Mouse (Mus musculus): ENCODE measurements around the gene BC024978. TPM values are rescaled to one million over a fixed set of nuclear protein-coding genes. Genes with fewer than 3 reads are reported as not detected.

BC024978 gene
- polyA plus RNA-seq, 1 experiment, result 0.16 TPM

GRCm38 (mm10) chr7:27203730-27204449 is 8.3 kb downstream of the BC024978 start:
- Histone ChIP-seq H3K4me3 (replicated peaks) (no peak overlapping the region), H3K4me1 (ENCODE audit: control insufficient read depth) (no peaks in the 10 kb centered on the region; the same call in 1 of the 2 replicates), H3K36me3 (ENCODE audit: control insufficient read depth) (peaks cover 52% of the 10 kb centered on the region), H3K9me3 (ENCODE audit: control insufficient read depth, low read length) (no peaks in the 10 kb centered on the region), H3K27me3 (ENCODE audit: control insufficient read depth) (no peaks in the 10 kb centered on the region)
- TF ChIP-seq TAL1 (IDR thresholded peaks at IDR 0.05; ENCODE audit: low read length) (no peak), GATA1 (IDR thresholded peaks at IDR 0.05; ENCODE audit: low read length) (no peak)

- H3K4me1 ChIP-seq (ENCODE audit: control insufficient read depth), result no peaks in the 10 kb centered on the region
- H3K36me3 ChIP-seq (ENCODE audit: control insufficient read depth), result peaks cover 66% of the 10 kb centered on the region
- H3K4me3 ChIP-seq (replicated peaks), result no peak overlapping the region
- TF ChIP-seq TAL1 (IDR thresholded peaks at IDR 0.05; ENCODE audit: low read length), result no peak
- TF ChIP-seq GATA1 (IDR thresholded peaks at IDR 0.05; ENCODE audit: low read length), result no peak
- H3K9me3 ChIP-seq (ENCODE audit: control insufficient read depth, low read length), result no peaks in the 10 kb centered on the region
- H3K27me3 ChIP-seq (ENCODE audit: control insufficient read depth), result no peaks in the 10 kb centered on the region
Observed at GRCm38 (mm10) chr7:27212626-27213025, 17.0 kb downstream of the BC024978 start.

- Histone ChIP-seq H3K4me1 (ENCODE audit: control insufficient read depth) (peaks cover 23% of the 10 kb centered on the region), H3K27me3 (ENCODE audit: control insufficient read depth) (no peaks in the 10 kb centered on the region), H3K36me3 (ENCODE audit: control insufficient read depth) (peaks cover 40% of the 10 kb centered on the region), H3K4me3 (replicated peaks) (no peak overlapping the region), H3K9me3 (ENCODE audit: control insufficient read depth, low read length) (no peaks in the 10 kb centered on the region)
- TF ChIP-seq GATA1 (IDR thresholded peaks at IDR 0.05; ENCODE audit: low read length) (no peak), TAL1 (IDR thresholded peaks at IDR 0.05; ENCODE audit: low read length) (no peak)
Observed at GRCm38 (mm10) chr7:27218586-27218985, 23.0 kb downstream of the BC024978 start.

GRCm38 (mm10) chr7:27219937-27220336 is 24.4 kb downstream of the BC024978 start:
- H3K9me3 ChIP-seq (ENCODE audit: control insufficient read depth, low read length), result no peaks in the 10 kb centered on the region
- H3K27me3 ChIP-seq (ENCODE audit: control insufficient read depth), result no peaks in the 10 kb centered on the region
- peaks cover 34% of the 10 kb centered on the region for H3K36me3 ChIP-seq (ENCODE audit: control insufficient read depth)
- H3K4me1 ChIP-seq (ENCODE audit: control insufficient read depth), result peaks cover 37% of the 10 kb centered on the region
- TF ChIP-seq GATA1 (IDR thresholded peaks at IDR 0.05; ENCODE audit: low read length), result no peak
- TF ChIP-seq TAL1 (IDR thresholded peaks at IDR 0.05; ENCODE audit: low read length), result no peak
- H3K4me3 ChIP-seq (replicated peaks), result no peak overlapping the region

GRCm38 (mm10) chr7:27221939-27222338 is 26.4 kb downstream of the BC024978 start:
- Histone ChIP-seq H3K27me3 (ENCODE audit: control insufficient read depth) (no peaks in the 10 kb centered on the region), H3K9me3 (ENCODE audit: control insufficient read depth, low read length) (no peaks in the 10 kb centered on the region), H3K4me3 (replicated peaks) (no peak overlapping the region), H3K4me1 (ENCODE audit: control insufficient read depth) (peaks cover 57% of the 10 kb centered on the region), H3K36me3 (ENCODE audit: control insufficient read depth) (peaks cover 31% of the 10 kb centered on the region)
- no peak for TF ChIP-seq GATA1 (IDR thresholded peaks at IDR 0.05; ENCODE audit: low read length)

GRCm38 (mm10) chr7:27222538-27222937 is 27.0 kb downstream of the BC024978 start:
- Histone ChIP-seq H3K27me3 (ENCODE audit: control insufficient read depth) (no peaks in the 10 kb centered on the region), H3K36me3 (ENCODE audit: control insufficient read depth) (peaks cover 26% of the 10 kb centered on the region), H3K4me1 (ENCODE audit: control insufficient read depth) (peaks cover 63% of the 10 kb centered on the region), H3K9me3 (ENCODE audit: control insufficient read depth, low read length) (no peaks in the 10 kb centered on the region), H3K4me3 (replicated peaks) (no peak overlapping the region)
- TF ChIP-seq GATA1 (IDR thresholded peaks at IDR 0.05; ENCODE audit: low read length), result no peak
- no peak for TF ChIP-seq TAL1 (IDR thresholded peaks at IDR 0.05; ENCODE audit: low read length)

- Histone ChIP-seq H3K4me3 (replicated peaks) (no peak overlapping the region), H3K36me3 (ENCODE audit: control insufficient read depth) (peaks cover 13% of the 10 kb centered on the region), H3K27me3 (ENCODE audit: control insufficient read depth) (no peaks in the 10 kb centered on the region), H3K4me1 (ENCODE audit: control insufficient read depth) (peaks cover 79% of the 10 kb centered on the region), H3K9me3 (ENCODE audit: control insufficient read depth, low read length) (no peaks in the 10 kb centered on the region)
- TF ChIP-seq GATA1 (IDR thresholded peaks at IDR 0.05; ENCODE audit: low read length) (no peak), TAL1 (IDR thresholded peaks at IDR 0.05; ENCODE audit: low read length) (no peak)
Observed at GRCm38 (mm10) chr7:27224877-27225575, 29.4 kb downstream of the BC024978 start.

DNA sequence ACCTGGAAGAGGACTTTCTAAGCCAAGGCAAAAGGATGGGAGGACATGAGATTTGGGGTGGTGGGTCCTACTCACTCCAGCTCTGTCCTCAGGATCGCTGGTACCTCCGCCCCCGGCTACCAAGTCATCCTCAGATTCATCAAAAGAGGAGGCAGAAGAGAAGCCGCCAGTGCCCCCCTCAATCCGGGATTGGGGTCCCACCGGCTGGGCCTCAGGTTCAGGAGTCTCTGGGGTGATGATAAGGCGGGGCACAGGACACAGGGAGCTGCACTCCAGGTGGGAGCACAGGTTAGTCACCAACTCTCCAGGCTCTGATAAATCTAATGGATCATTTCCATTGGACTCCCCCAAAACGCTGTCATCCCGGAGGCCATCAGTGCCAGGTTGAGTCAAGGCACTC is 31.7 kb downstream of the BC024978 start:
- Histone ChIP-seq H3K27me3 (ENCODE audit: control insufficient read depth) (no peaks in the 10 kb centered on the region), H3K4me3 (replicated peaks) (peak overlapping the region; percentile 87), H3K9me3 (ENCODE audit: control insufficient read depth, low read length) (no peaks in the 10 kb centered on the region), H3K4me1 (ENCODE audit: control insufficient read depth) (peaks cover 77% of the 10 kb centered on the region), H3K36me3 (ENCODE audit: control insufficient read depth) (peaks cover 6% of the 10 kb centered on the region)
- TF ChIP-seq GATA1 (IDR thresholded peaks at IDR 0.05; ENCODE audit: low read length), result no peak
- no peak for TF ChIP-seq TAL1 (IDR thresholded peaks at IDR 0.05; ENCODE audit: low read length)

- Histone ChIP-seq H3K36me3 (ENCODE audit: control insufficient read depth) (peaks cover 6% of the 10 kb centered on the region), H3K4me3 (replicated peaks) (peak overlapping the region; percentile 87), H3K4me1 (ENCODE audit: control insufficient read depth) (peaks cover 77% of the 10 kb centered on the region), H3K27me3 (ENCODE audit: control insufficient read depth) (no peaks in the 10 kb centered on the region), H3K9me3 (ENCODE audit: control insufficient read depth, low read length) (no peaks in the 10 kb centered on the region)
- no peak for TF ChIP-seq TAL1 (IDR thresholded peaks at IDR 0.05; ENCODE audit: low read length)
- TF ChIP-seq GATA1 (IDR thresholded peaks at IDR 0.05; ENCODE audit: low read length), result no peak
Observed at GRCm38 (mm10) chr7:27227676-27228075, 32.1 kb downstream of the BC024978 start.

Data from erythroblast, embryonic 14.5 days (primary cell).